Mouse (Mus musculus) heart, embryonic 13.5 days (tissue): Measurements from ENCODE around the gene Fgf6. TPM values are rescaled to one million over a fixed set of nuclear protein-coding genes. Genes with fewer than 3 reads are reported as not detected.

ENCODE experiments used
- ATAC-seq: fragments of 200-750 bp; cut with Nextera tagmentation; 2 replicates; pipeline ENCODE4 v1.8.0; 2017; ENCODE audit warnings: moderate TSS enrichment; ENCODE audit not compliant: insufficient number of reproducible peaks, low FRiP score, low TSS enrichment; ENCODE audit errors: extremely low read depth
- H3K27ac ChIP-seq: fragments of 300-500 bp; sonication (generic); replicated peaks from 2 replicates; pipeline ENCODE4 v1.5.1; 2015; ENCODE audit warnings: moderate library complexity, mild to moderate bottlenecking, inconsistent platforms
- H3K27me3 ChIP-seq: fragments of 300-500 bp; sonication (generic); replicated peaks from 2 replicates; pipeline ENCODE4 v1.6.1; 2015; ENCODE audit warnings: mild to moderate bottlenecking, inconsistent platforms
- H3K36me3 ChIP-seq: fragments of 300-500 bp; sonication (generic); 2 replicates; pipeline ENCODE4 v1.6.1; 2015; ENCODE audit warnings: mild to moderate bottlenecking, inconsistent platforms
- H3K4me1 ChIP-seq: fragments of 300-500 bp; sonication (generic); 2 replicates; pipeline ENCODE4 v1.6.1; 2015; ENCODE audit warnings: inconsistent platforms
- H3K4me2 ChIP-seq: fragments of 300-500 bp; sonication (generic); 2 replicates; pipeline ENCODE4 v1.6.1; 2015; ENCODE audit warnings: inconsistent platforms, mild to moderate bottlenecking, moderate library complexity
- H3K4me3 ChIP-seq: fragments of 300-500 bp; sonication (generic); 2 replicates; pipeline ENCODE4 v1.5.1; 2015; ENCODE audit warnings: moderate library complexity, mild to moderate bottlenecking, inconsistent platforms
- H3K9ac ChIP-seq: fragments of 300-500 bp; sonication (generic); 2 replicates; pipeline ENCODE4 v1.6.1; 2015; ENCODE audit warnings: inconsistent platforms, mild to moderate bottlenecking, moderate library complexity
- H3K9me3 ChIP-seq: fragments of 300-500 bp; sonication (generic); 2 replicates; pipeline ENCODE4 v1.6.1; 2016; ENCODE audit warnings: inconsistent platforms
- WGBS: fragments of 180-500 bp; shearing (Covaris S2); methylation state at CpG from one replicate; pipeline ENCODE4 v1.1.7; 2015; ENCODE audit warnings: mixed read lengths; 5-methylcytosine and 5-hydroxymethylcytosine counted together
- polyA plus RNA-seq: library from polyadenylated mRNA; unstranded; fragments of >200 nt; fragmentation: Nextera tagmentation; extraction: Ambion mirVana; gene quantifications from 2 replicates; pipeline ENCODE4 v1.2.1, GENCODE M21; 2015

Fgf6 gene
- polyA plus RNA-seq, 1 experiment from 2014 or later = not detected

DNA sequence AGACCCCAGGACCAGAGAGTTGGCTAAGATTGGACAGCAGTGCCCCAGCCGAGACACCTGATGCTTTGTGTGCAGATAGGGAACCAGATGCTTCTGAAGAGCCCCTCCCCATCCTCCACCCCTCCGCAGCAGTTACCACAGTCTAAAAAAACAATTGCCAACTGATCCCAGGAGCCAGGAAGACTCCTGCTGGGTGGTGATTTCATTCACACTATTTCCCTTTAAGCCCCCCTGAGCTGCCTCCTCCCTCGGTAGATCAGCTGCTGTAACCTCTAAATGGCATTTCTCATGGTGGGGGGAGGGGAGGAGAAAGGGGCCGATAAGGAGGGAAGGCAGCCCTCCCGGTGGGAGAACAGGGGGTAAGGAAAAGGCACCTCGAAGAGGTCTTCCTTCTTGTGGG, 3.9 kb downstream of the Fgf6 start:
- Histone ChIP-seq H3K27ac (no peak overlapping the region), H3K4me1 (peaks cover 23% of the 10 kb centered on the region), H3K9ac (peak overlapping the region; percentile 58), H3K27me3 (peaks cover 23% of the 10 kb centered on the region), H3K4me2 (peak overlapping the region; percentile 31), H3K4me3 (no peak overlapping the region), H3K36me3 (no peaks in the 10 kb centered on the region), H3K9me3 (no peaks in the 10 kb centered on the region)
- 3% methylated on average over 6 of the region's 6 CpGs for WGBS
- no peak for ATAC-seq

- Histone ChIP-seq H3K27ac (no peak overlapping the region), H3K9me3 (no peaks in the 10 kb centered on the region), H3K4me2 (no peak overlapping the region), H3K9ac (no peak overlapping the region), H3K4me1 (peaks cover 25% of the 10 kb centered on the region), H3K27me3 (peaks cover 23% of the 10 kb centered on the region), H3K36me3 (no peaks in the 10 kb centered on the region), H3K4me3 (no peak overlapping the region)
- no peak for ATAC-seq
- WGBS = 23% methylated on average over 13 of the region's 13 CpGs
Measured at GRCm38 (mm10) chr6:127020431-127020830, 5.0 kb downstream of the Fgf6 start.

DNA sequence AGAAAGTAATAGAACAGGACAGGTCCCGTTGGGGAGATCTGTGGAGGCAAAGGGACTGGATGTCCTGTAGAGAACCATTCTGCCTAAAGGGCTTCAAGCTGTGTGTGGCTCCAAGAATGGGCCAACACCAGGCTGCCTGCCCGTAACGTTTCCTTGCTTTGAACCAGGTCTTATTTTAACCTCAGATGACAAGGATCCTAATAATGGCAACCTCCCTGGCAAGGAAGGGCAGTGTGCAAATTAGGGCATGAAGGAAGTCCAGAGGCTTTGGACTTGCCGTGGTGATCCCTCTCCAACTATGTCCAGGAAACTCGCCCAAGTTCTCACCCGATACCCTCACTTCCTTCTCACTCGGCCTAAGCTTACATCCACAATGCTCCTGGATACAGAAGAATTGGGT, 9.4 kb downstream of the Fgf6 start:
- H3K27me3 ChIP-seq = peaks cover 23% of the 10 kb centered on the region
- no peak overlapping the region for H3K4me2 ChIP-seq
- 55% methylated on average over 7 of the region's 7 CpGs for WGBS
- H3K27ac ChIP-seq = no peak overlapping the region
- no peak for ATAC-seq
- H3K9me3 ChIP-seq = no peaks in the 10 kb centered on the region
- H3K4me3 ChIP-seq = no peak overlapping the region
- no peak overlapping the region for H3K9ac ChIP-seq
- H3K36me3 ChIP-seq = no peaks in the 10 kb centered on the region
- peaks cover 15% of the 10 kb centered on the region for H3K4me1 ChIP-seq

GRCm38 (mm10) chr6:127034760-127035159, 19.4 kb downstream of the Fgf6 start:
- Histone ChIP-seq H3K27me3 (no peaks in the 10 kb centered on the region), H3K4me2 (peak overlapping the region; percentile 64), H3K4me1 (no peaks in the 10 kb centered on the region), H3K9me3 (no peaks in the 10 kb centered on the region), H3K27ac (no peak overlapping the region), H3K9ac (peak overlapping the region; percentile 57; the same call in 1 of the 2 replicates), H3K4me3 (peak overlapping the region; percentile 44), H3K36me3 (no peaks in the 10 kb centered on the region)
- no peak for ATAC-seq
- WGBS = 29% methylated on average over 10 of the region's 10 CpGs

GRCm38 (mm10) chr6:127044909-127045308, 29.5 kb downstream of the Fgf6 start:
- Histone ChIP-seq H3K4me2 (no peak overlapping the region), H3K9ac (peak overlapping the region; percentile 7; the same call in 1 of the 2 replicates)
- no peak for ATAC-seq

GRCm38 (mm10) chr6:127050847-127051246, 35.5 kb downstream of the Fgf6 start:
- no peaks in the 10 kb centered on the region for H3K9me3 ChIP-seq
- H3K4me2 ChIP-seq = no peak overlapping the region
- H3K4me3 ChIP-seq = no peak overlapping the region
- H3K27me3 ChIP-seq = no peaks in the 10 kb centered on the region
- no peaks in the 10 kb centered on the region for H3K36me3 ChIP-seq
- no peak for ATAC-seq
- WGBS = 68% methylated on average over 4 of the region's 4 CpGs
- H3K9ac ChIP-seq = no peak overlapping the region
- H3K4me1 ChIP-seq = no peaks in the 10 kb centered on the region
- no peak overlapping the region for H3K27ac ChIP-seq

More at GRCm38 (mm10) chr6:127044909-127045308, 29.5 kb downstream of the Fgf6 start:
- H3K27ac ChIP-seq = no peak overlapping the region
- H3K4me3 ChIP-seq = no peak overlapping the region
- H3K36me3 ChIP-seq = no peaks in the 10 kb centered on the region
- no peaks in the 10 kb centered on the region for H3K27me3 ChIP-seq
- H3K4me1 ChIP-seq = peaks cover 11% of the 10 kb centered on the region
- WGBS = 33% methylated on average over 6 of the region's 6 CpGs
- no peaks in the 10 kb centered on the region for H3K9me3 ChIP-seq

GRCm38 (mm10) chr6:127056990-127057588, 41.7 kb downstream of the Fgf6 start:
- Histone ChIP-seq H3K36me3 (no peaks in the 10 kb centered on the region), H3K4me2 (no peak overlapping the region), H3K4me3 (no peak overlapping the region), H3K4me1 (no peaks in the 10 kb centered on the region), H3K9me3 (no peaks in the 10 kb centered on the region), H3K27me3 (no peaks in the 10 kb centered on the region), H3K9ac (no peak overlapping the region), H3K27ac (no peak overlapping the region)
- no peak for ATAC-seq
- 59% methylated on average over 12 of the region's 12 CpGs for WGBS

DNA sequence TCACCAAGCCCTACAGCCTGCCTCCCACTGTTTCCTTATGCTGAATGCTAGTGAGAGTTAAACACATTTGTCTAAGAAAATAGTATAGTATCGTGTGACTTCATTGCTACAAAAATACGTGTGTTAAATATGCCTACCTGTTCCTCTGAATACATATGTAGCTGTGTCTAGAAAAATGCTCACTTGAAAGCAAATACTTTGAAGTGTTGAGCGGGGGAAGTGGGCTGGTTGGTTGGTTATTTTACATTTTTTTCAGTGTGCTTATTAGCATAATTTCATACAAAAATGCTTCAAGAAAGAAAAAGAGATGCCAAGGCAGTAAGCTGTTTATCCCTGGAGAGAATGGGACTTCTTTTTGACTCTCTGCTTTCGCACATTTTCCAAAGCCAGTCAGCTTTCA, 44.6 kb downstream of the Fgf6 start:
- Histone ChIP-seq H3K27ac (no peak overlapping the region), H3K9ac (no peak overlapping the region), H3K9me3 (no peaks in the 10 kb centered on the region), H3K4me2 (no peak overlapping the region), H3K4me1 (peaks cover 11% of the 10 kb centered on the region), H3K27me3 (no peaks in the 10 kb centered on the region), H3K36me3 (no peaks in the 10 kb centered on the region), H3K4me3 (no peak overlapping the region)
- WGBS = 74% methylated on average over 4 of the region's 4 CpGs
- no peak for ATAC-seq

DNA sequence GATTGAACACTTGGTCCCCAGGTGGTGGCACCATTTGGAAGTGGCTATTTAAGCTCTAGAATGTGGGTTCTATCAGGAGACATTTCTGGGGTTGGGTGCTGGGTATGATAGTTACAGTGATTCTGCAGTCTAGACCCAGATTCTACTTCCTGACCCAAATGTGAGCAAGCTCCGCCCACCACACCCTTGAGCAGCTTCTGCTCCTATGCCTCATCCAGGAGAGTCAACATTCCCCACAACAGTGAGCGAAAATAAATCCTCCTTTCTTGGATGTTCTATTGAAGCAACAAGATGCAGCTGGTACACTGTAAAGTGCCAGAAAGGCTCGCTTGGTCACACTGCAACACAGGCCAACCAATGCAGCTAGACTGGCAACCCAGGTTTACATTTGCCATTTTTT, 48.5 kb downstream of the Fgf6 start:
- 81% methylated on average over 3 of the region's 3 CpGs for WGBS
- Histone ChIP-seq H3K4me1 (peaks cover 20% of the 10 kb centered on the region), H3K4me3 (no peak overlapping the region), H3K4me2 (no peak overlapping the region), H3K27me3 (no peaks in the 10 kb centered on the region), H3K36me3 (no peaks in the 10 kb centered on the region), H3K9me3 (no peaks in the 10 kb centered on the region), H3K9ac (no peak overlapping the region), H3K27ac (no peak overlapping the region)
- ATAC-seq = no peak

DNA sequence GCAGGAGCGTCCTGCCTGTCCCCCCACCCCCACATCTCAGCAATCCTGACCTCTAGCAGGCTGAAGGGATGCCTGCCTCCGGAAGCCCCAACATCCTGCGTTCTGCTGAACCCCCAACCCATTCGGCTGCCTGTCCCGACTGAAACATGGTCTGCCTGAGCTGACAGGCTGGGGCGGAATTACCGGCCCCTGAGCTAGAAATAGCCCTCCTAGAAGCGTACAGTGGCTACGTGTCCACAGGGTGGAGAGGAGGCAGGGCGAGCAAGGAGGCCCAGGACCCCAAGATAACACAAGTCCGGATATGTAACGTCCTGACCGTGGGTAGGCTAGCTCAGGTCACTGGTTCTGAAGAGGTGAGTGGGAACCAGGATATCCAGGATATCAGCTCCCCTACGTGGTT, 49.4 kb downstream of the Fgf6 start:
- Histone ChIP-seq H3K9me3 (no peaks in the 10 kb centered on the region), H3K4me2 (peak overlapping the region; percentile 68), H3K4me3 (peak overlapping the region; percentile 44), H3K9ac (peak overlapping the region; percentile 76), H3K27me3 (no peaks in the 10 kb centered on the region), H3K36me3 (no peaks in the 10 kb centered on the region), H3K27ac (peak overlapping the region; percentile 65), H3K4me1 (peaks cover 20% of the 10 kb centered on the region)
- 1% methylated on average over 14 of the region's 14 CpGs for WGBS
- peak; percentile 46; the same call in 1 of the 2 replicates for ATAC-seq

- H3K36me3 ChIP-seq = no peaks in the 10 kb centered on the region
- peak within 1 kb of the TSS; percentile 47 for H3K4me2 ChIP-seq
- no peak for ATAC-seq
- WGBS = 12% methylated on average over 5 of the region's 5 CpGs
- no peak within 1 kb of the TSS for H3K27ac ChIP-seq
- peaks cover 16% of the 10 kb centered on the region for H3K4me1 ChIP-seq
- peaks cover 2% of the 10 kb centered on the region; the same call in 1 of the 2 replicates for H3K27me3 ChIP-seq
- H3K9me3 ChIP-seq = no peaks in the 10 kb centered on the region
- H3K4me3 ChIP-seq = no peak within 1 kb of the TSS
- peak within 1 kb of the TSS; percentile 65; the same call in 1 of the 2 replicates for H3K9ac ChIP-seq
Measured at GRCm38 (mm10) chr6:127072817-127073216, 57.4 kb downstream of the Fgf6 start, which contains the start of gene Fgf23. Gene Fgf23, plus strand, starts transcription at chr6:127072902.
